22 mouse cellular contexts compared by ENCODE assay signal in genomic region chr7:128627251-128627650, GRCm38 (mm10). TPM values are rescaled to one million over a fixed set of nuclear protein-coding genes. Genes with fewer than 3 reads are reported as not detected.
DNase-seq lines count a peak whose midpoint lies in the region; ATAC-seq and TF ChIP-seq lines count a peak whose summit lies in the region.
"Had no signal": no experiment of that assay in that cellular context is flagged by ENCODE, and none has a peak within 500 bp of the region (broad histone marks: within the 10 kb centered on the region; RNA-seq: fewer than 3 reads in every experiment).

No protein-coding gene starts in this region.

- 46% methylated on average over 2 of the region's 2 CpGs for WGBS in spleen, adult 2 months
- WGBS in kidney, embryonic 15.5 days = 58% methylated on average over 2 of the region's 2 CpGs
- 85% methylated on average over 2 of the region's 2 CpGs for whole genome bisulfite sequencing in neural tube, embryonic 15.5 days

- H3K9me3 ChIP-seq in kidney, embryonic 15.5 days (replicated peaks) = no peaks in the 10 kb centered on the region
- no peaks in the 10 kb centered on the region for H3K9me3 ChIP-seq in neural tube, embryonic 15.5 days (replicated peaks)
- H3K9me3 ChIP-seq: embryonic facial prominence, embryonic 15.5 days had no signal

- peak overlapping the region; percentile 98 for H3K27ac ChIP-seq in spleen, adult 2 months (ENCODE audit: insufficient read depth, low read length)
- H3K27ac ChIP-seq in kidney, embryonic 15.5 days = peak overlapping the region; percentile 68
- no peak overlapping the region for H3K27ac ChIP-seq in neural tube, embryonic 15.5 days (replicated peaks)
- H3K27ac ChIP-seq: embryonic facial prominence, embryonic 15.5 days had no signal

- TF ChIP-seq POLR2A in spleen, adult 2 months (IDR thresholded peaks at IDR 0.05; ENCODE audit: low read depth, low read length) = no peak; the same call in 1 of the 2 replicates

- DNase-seq in spleen, adult 2 months (ENCODE audit: low read depth in 1 of 2, low spot score in 2 of 2) = no peak
- DNase-seq in spleen, postnatal 4 days (ENCODE audit: low spot score in 2 of 2) = no peak
- DNase-seq in T-cell, adult 2 months (ENCODE audit: low spot score) = peak; percentile 38
- DNase-seq in splenic B cell, adult 2 months (ENCODE audit: low read depth, low spot score) = peak; percentile 49
- no peak for DNase-seq in adrenal gland, postnatal 25 days
- DNase-seq: adrenal gland, postnatal 14 days; cerebellum, adult 11 months; cerebellum, postnatal 36 days; gastrocnemius, postnatal 36 days; heart, postnatal 10 days; left cerebral cortex, postnatal 4 days; liver; midbrain, embryonic 14.5 days; right cerebral cortex, postnatal 25 days had no signal

- ATAC-seq in kidney, embryonic 15.5 days (replicated peaks; ENCODE audit: low FRiP score) = peak; percentile 77
- ATAC-seq in neural tube, embryonic 15.5 days (ENCODE audit: low FRiP score) = no peak
- ATAC-seq: forebrain, embryonic 16.5 days; lung, postnatal 0 days; Patski had no signal

- H3K4me2 ChIP-seq in kidney, embryonic 15.5 days = no peak overlapping the region
- H3K4me2 ChIP-seq in neural tube, embryonic 15.5 days = no peak overlapping the region
- H3K4me2 ChIP-seq: embryonic facial prominence, embryonic 15.5 days; heart, embryonic 11.5 days had no signal

- H3K27me3 ChIP-seq in spleen, adult 2 months (ENCODE audit: control insufficient read depth, insufficient read depth, low read length) = no peaks in the 10 kb centered on the region
- no peaks in the 10 kb centered on the region for H3K27me3 ChIP-seq in kidney, embryonic 15.5 days
- no peaks in the 10 kb centered on the region for H3K27me3 ChIP-seq in splenic B cell, adult 2 months (ENCODE audit: control insufficient read depth, insufficient read depth, low read length, poor library complexity, severe bottlenecking)
- no peaks in the 10 kb centered on the region for H3K27me3 ChIP-seq in neural tube, embryonic 15.5 days (replicated peaks)
- H3K27me3 ChIP-seq: embryonic facial prominence, embryonic 15.5 days; Patski had no signal

- H3K9ac ChIP-seq in kidney, embryonic 15.5 days = no peak overlapping the region
- H3K9ac ChIP-seq in neural tube, embryonic 15.5 days (replicated peaks) = no peak overlapping the region
- H3K9ac ChIP-seq: embryonic facial prominence, embryonic 15.5 days had no signal

- H3K4me3 ChIP-seq in spleen, adult 2 months (ENCODE audit: extremely low read depth, insufficient read depth, insufficient read length) = no peak overlapping the region
- no peak overlapping the region for H3K4me3 ChIP-seq in kidney, embryonic 15.5 days (replicated peaks)
- no peak overlapping the region for H3K4me3 ChIP-seq in neural tube, embryonic 15.5 days (replicated peaks)
- H3K4me3 ChIP-seq: embryonic facial prominence, embryonic 15.5 days; myocyte had no signal

- H3K36me3 ChIP-seq in spleen, adult 2 months (ENCODE audit: control insufficient read depth, insufficient read depth, low read length) = no peaks in the 10 kb centered on the region
- H3K36me3 ChIP-seq in kidney, embryonic 15.5 days = no peaks in the 10 kb centered on the region
- no peaks in the 10 kb centered on the region for H3K36me3 ChIP-seq in splenic B cell, adult 2 months (ENCODE audit: control insufficient read depth, insufficient read depth, low read length, poor library complexity, severe bottlenecking)
- H3K36me3 ChIP-seq in neural tube, embryonic 15.5 days = no peaks in the 10 kb centered on the region
- H3K36me3 ChIP-seq: embryonic facial prominence, embryonic 15.5 days had no signal

- no peak for TF ChIP-seq CTCF in spleen, adult 2 months (IDR thresholded peaks at IDR 0.05; ENCODE audit: extremely low read depth, insufficient read depth, insufficient read length, insufficient replicate concordance)

- H3K4me1 ChIP-seq in spleen, adult 2 months (ENCODE audit: control insufficient read depth, insufficient read depth, insufficient read length) = peaks cover 26% of the 10 kb centered on the region
- H3K4me1 ChIP-seq in kidney, embryonic 15.5 days = peaks cover 16% of the 10 kb centered on the region
- H3K4me1 ChIP-seq in neural tube, embryonic 15.5 days = no peaks in the 10 kb centered on the region

RNA-seq across cellular contexts. Expression of gene Inpp5f, which starts 16.1 kb away (rescaled TPM):
- 6.8 and 7.2 TPM in 2 replicates for polyA plus RNA-seq in spleen, adult 2 months (2012; rRNA removed)
- 24.3 and 25.6 TPM in 2 replicates for polyA plus RNA-seq in kidney, embryonic 15.5 days (2015; fragmentation: Nextera tagmentation; extraction: Ambion mirVana)
- 28.8 and 31.4 TPM in 2 replicates for total RNA-seq in adrenal gland, postnatal 25 days (2021)
- polyA plus RNA-seq in neural tube, embryonic 15.5 days (2015; fragmentation: Nextera tagmentation; extraction: Ambion mirVana) = 398 and 441 TPM in 2 replicates

Comparison
In these comparisons a context has a peak if more than half of its experiments do, and no peak if none do; other contexts are left out.
1. DNase-seq: peak in T-cell, adult 2 months (single experiment) and splenic B cell, adult 2 months (single experiment); none in spleen, adult 2 months (0 of 2), spleen, postnatal 4 days (0 of 2) and adrenal gland, postnatal 25 days (single experiment).
2. RNA of gene Inpp5f, which starts 16.1 kb away (polyA plus RNA-seq): 398 to 441 TPM in neural tube, embryonic 15.5 days; 24.3 to 25.6 TPM in kidney, embryonic 15.5 days and 6.8 to 7.2 TPM in spleen, adult 2 months; every median in the first group is over 10 times any median in the second.